In the genomic region with DNA sequence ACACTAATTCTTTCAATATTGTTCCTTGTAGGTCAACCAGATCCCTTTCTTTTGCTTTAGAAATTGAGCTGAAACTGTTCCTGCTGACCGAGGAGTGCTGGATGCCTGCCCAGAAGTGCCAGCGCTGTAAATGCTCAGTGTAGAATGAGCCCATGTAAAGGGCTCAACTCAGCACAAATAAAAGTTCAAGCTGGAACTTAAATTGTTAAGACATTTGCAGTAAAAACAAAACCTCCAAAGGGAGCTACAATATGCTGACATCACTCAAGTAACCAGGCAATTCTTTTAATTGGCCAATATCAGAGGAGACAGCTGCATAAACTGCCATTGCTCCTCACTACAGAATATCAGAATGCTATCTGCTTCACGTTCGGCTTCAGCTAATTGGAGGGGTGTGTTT, we compare ENCODE assay signal across 11 mouse cellular contexts. TPM values are rescaled to one million over a fixed set of nuclear protein-coding genes. Genes with fewer than 3 reads are reported as not detected.
DNase-seq lines count a peak whose midpoint lies in the region; ATAC-seq and TF ChIP-seq lines count a peak whose summit lies in the region.
"Had no signal": no experiment of that assay in that cellular context is flagged by ENCODE, and none has a peak within 500 bp of the region (broad histone marks: within the 10 kb centered on the region; RNA-seq: fewer than 3 reads in every experiment).

No protein-coding gene starts in this region.

- no peak for TF ChIP-seq POLR2A in kidney, adult 2 months (IDR thresholded peaks at IDR 0.05; ENCODE audit: low read depth, low read length)

- DNase-seq in cerebellum, postnatal 14 days, result peak; percentile 65 to 71
- DNase-seq in cerebellum, adult 11 months, result no peak
- peak; percentile 52 for DNase-seq in kidney, adult 2 months
- no peak for DNase-seq in kidney, adult 11 months
- DNase-seq in urinary bladder, postnatal 14 days (ENCODE audit: low spot score), result peak; percentile 26
- DNase-seq in urinary bladder, postnatal 25 days (ENCODE audit: low spot score), result no peak
- DNase-seq in spleen, adult 18-20 months, result no peak
- DNase-seq in liver, postnatal 0 days, result no peak
- DNase-seq: gastrocnemius, postnatal 36 days had no signal

- H3K4me3 ChIP-seq in kidney, adult 2 months (ENCODE audit: insufficient read depth, low read depth, low read length), result no peak overlapping the region
- no peak overlapping the region for H3K4me3 ChIP-seq in liver, postnatal 0 days (ENCODE audit: low read depth, low read length)
- H3K4me3 ChIP-seq: myocyte had no signal

- peaks cover 2% of the 10 kb centered on the region; the same call in 1 of the 2 replicates for H3K4me1 ChIP-seq in kidney, adult 2 months (ENCODE audit: control insufficient read depth, insufficient read depth, low read length)
- H3K4me1 ChIP-seq in liver, postnatal 0 days (ENCODE audit: insufficient read depth), result no peaks in the 10 kb centered on the region

- no peak overlapping the region for H3K9ac ChIP-seq in liver, postnatal 0 days (replicated peaks)

- WGBS in kidney, adult 2 months, result 30% methylated on average over 4 of the region's 4 CpGs
- 52% methylated on average over 4 of the region's 4 CpGs for WGBS in liver, postnatal 0 days (ENCODE audit: insufficient replicate concordance)

- TF ChIP-seq CTCF in kidney, adult 2 months (conservative IDR thresholded peaks at IDR 0.05; ENCODE audit: insufficient read depth, insufficient read length, low read depth, low read length), result no peak
- no peak for TF ChIP-seq CTCF in liver, postnatal 0 days (IDR thresholded peaks at IDR 0.05; ENCODE audit: low read depth)

- H3K9me3 ChIP-seq in liver, postnatal 0 days (ENCODE audit: low read length), result no peaks in the 10 kb centered on the region

- ATAC-seq in liver, postnatal 0 days, result no peak

- H3K36me3 ChIP-seq in kidney, adult 2 months (ENCODE audit: control insufficient read depth, insufficient read depth, low read length), result peaks cover under 1% of the 10 kb centered on the region; the same call in 1 of the 2 replicates
- peaks cover 10% of the 10 kb centered on the region for H3K36me3 ChIP-seq in liver, postnatal 0 days (replicated peaks; ENCODE audit: insufficient read depth, low read length)

- no peak for TF ChIP-seq EP300 in liver, postnatal 0 days (IDR thresholded peaks at IDR 0.05; ENCODE audit: low read depth)

- no peaks in the 10 kb centered on the region for H3K27me3 ChIP-seq in kidney, adult 2 months (replicated peaks; ENCODE audit: control insufficient read depth, insufficient read depth, low read length)
- no peaks in the 10 kb centered on the region for H3K27me3 ChIP-seq in liver, postnatal 0 days (ENCODE audit: insufficient read depth, low read length)
- H3K27me3 ChIP-seq: CH12.LX had no signal

- no peak overlapping the region for H3K4me2 ChIP-seq in liver, postnatal 0 days (ENCODE audit: low read depth, low read length)

- H3K27ac ChIP-seq in kidney, adult 2 months (ENCODE audit: insufficient read depth, low read depth, low read length), result no peak overlapping the region
- H3K27ac ChIP-seq in liver, postnatal 0 days (ENCODE audit: low read depth), result no peak overlapping the region

RNA-seq across cellular contexts. Expression of a gene that starts 7.5 kb away (rescaled TPM):
- polyA plus RNA-seq in kidney, adult 2 months (2012; rRNA removed), result 9.4 and 13.1 TPM in 2 replicates
- 19.1 and 20.1 TPM in 2 replicates for polyA plus RNA-seq in liver, postnatal 0 days (2015; fragmentation: Nextera tagmentation; extraction: Ambion mirVana)

RNA-seq across cellular contexts. Expression of a gene that starts 7.8 kb away (rescaled TPM):
- 257 and 357 TPM in 2 replicates for polyA plus RNA-seq in kidney, adult 2 months (2012; rRNA removed)
- polyA plus RNA-seq in liver, postnatal 0 days (2015; fragmentation: Nextera tagmentation; extraction: Ambion mirVana), result 224 and 240 TPM in 2 replicates

RNA-seq across cellular contexts. Expression of a gene that starts 24.5 kb away (rescaled TPM):
- 17.0 and 26.7 TPM in 2 replicates for polyA plus RNA-seq in kidney, adult 2 months (2012; rRNA removed)
- 6.2 and 6.5 TPM in 2 replicates for polyA plus RNA-seq in liver, postnatal 0 days (2015; fragmentation: Nextera tagmentation; extraction: Ambion mirVana)

Comparison
In these comparisons a context has a peak if more than half of its experiments do, and no peak if none do; other contexts are left out.
1. DNase-seq: peak in cerebellum, postnatal 14 days (2 of 2), kidney, adult 2 months (single experiment) and urinary bladder, postnatal 14 days (single experiment); none in cerebellum, adult 11 months (single experiment), kidney, adult 11 months (single experiment), urinary bladder, postnatal 25 days (single experiment), spleen, adult 18-20 months (0 of 2) and liver, postnatal 0 days (single experiment).